Mouse (Mus musculus) mesoderm, embryonic 11.5 days (tissue): ENCODE measurements around the gene Krt33a.

Source experiments
- DNase-seq: peaks from one replicate; pipeline ENCODE4 v3.0.0-alpha.2; 2012; ENCODE audit warnings: low read depth, low spot score

The Krt33a gene

DNA sequence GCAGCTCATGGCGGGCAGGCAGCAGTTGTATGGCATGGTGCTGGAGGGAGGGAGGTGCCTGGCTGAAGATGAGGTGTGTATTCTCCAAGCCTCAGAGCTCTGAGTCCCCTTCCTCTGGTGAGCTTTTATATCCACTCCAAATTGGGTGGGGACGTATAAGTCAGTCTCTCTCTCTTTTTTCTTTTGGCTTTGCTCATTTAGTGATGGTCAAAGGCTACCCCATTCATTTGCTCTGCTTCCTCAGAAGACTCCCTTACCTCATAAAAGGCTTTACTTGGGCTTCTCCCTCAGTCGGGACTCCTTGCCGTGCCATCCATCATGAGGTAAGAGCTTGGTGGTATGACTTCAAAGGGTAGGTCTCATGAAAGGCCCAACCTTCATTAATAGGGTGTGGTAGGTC is at the start of gene Krt33a:
Gene Krt33a (minus strand): TSS at position 101 of the 400 bp plus-strand sequence.
- DNase-seq: no peak

- DNase-seq: peak; percentile 26
Observed at GRCm38 (mm10) chr11:100058875-100059274, 42.9 kb upstream of the Krt33a start.

- DNase-seq: no peak
Observed at GRCm38 (mm10) chr11:100055686-100056655, 40.0 kb upstream of the Krt33a start.

GRCm38 (mm10) chr11:100050451-100050850 is 34.4 kb upstream of the Krt33a start, which contains the start of gene Krt31:
Krt31 (minus strand) TSS chr11:100050551.
- DNase-seq: no peak

- DNase-seq: no peak
Observed at GRCm38 (mm10) chr11:100047193-100047592, 31.2 kb upstream of the Krt33a start.

GRCm38 (mm10) chr11:100046303-100046866 is 30.4 kb upstream of the Krt33a start:
- DNase-seq: no peak

GRCm38 (mm10) chr11:100041454-100041853 is 25.4 kb upstream of the Krt33a start, which contains the start of gene Krt34:
Krt34 (minus strand) TSS chr11:100041554.
- no peak for DNase-seq

DNA sequence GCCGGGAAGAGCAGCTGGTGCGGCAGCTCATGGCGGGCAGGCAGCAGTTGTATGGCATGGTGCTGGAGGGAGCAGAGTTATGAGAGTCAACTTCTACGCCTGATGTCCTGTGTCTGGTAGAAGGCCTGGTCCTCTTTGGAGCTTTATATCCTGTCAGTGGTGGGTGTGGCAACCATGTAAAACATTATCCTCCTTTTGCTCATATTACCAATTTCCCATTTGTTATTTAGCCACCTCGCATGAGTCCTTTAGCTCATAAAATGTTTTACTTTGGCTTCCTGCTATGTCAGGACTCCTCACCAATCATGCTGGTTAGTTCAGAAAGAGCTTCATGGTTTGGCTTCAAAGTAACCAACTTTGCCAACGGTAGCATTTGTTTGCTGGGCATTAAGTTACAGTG is 13.8 kb upstream of the Krt33a start, which contains the start of gene Krt33b:
Gene Krt33b (minus strand): TSS at position 101 of the 400 bp plus-strand sequence.
- no peak for DNase-seq

GRCm38 (mm10) chr11:100021438-100021837 is 5.4 kb upstream of the Krt33a start:
- no peak for DNase-seq

GRCm38 (mm10) chr11:100019466-100019865 is 3.5 kb upstream of the Krt33a start:
- DNase-seq: no peak

- DNase-seq: no peak
Observed at GRCm38 (mm10) chr11:100013691-100014171, 2.3 kb downstream of the Krt33a start.

GRCm38 (mm10) chr11:100010682-100011081 is 5.3 kb downstream of the Krt33a start:
- DNase-seq: no peak

- no peak for DNase-seq
Observed at GRCm38 (mm10) chr11:100008336-100008735, 7.7 kb downstream of the Krt33a start.

DNA sequence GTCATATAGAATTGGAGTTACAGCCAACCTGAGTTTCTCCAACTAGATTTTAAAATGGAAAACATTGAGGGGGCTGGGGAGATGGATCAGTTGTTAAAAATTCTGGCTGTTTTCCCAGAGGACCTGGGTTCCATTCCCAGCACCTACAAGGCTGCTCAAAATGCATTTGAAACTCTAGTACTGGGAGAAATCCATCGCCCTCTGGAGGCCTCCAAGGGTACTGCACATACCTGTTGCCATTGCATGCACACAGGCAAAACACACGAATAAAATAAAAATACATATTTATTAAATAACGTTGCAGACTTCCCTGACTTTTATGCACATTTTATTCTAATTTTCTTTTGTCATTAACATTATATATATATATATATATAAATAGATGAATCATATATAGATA is 9.4 kb downstream of the Krt33a start:
- DNase-seq: no peak

DNA sequence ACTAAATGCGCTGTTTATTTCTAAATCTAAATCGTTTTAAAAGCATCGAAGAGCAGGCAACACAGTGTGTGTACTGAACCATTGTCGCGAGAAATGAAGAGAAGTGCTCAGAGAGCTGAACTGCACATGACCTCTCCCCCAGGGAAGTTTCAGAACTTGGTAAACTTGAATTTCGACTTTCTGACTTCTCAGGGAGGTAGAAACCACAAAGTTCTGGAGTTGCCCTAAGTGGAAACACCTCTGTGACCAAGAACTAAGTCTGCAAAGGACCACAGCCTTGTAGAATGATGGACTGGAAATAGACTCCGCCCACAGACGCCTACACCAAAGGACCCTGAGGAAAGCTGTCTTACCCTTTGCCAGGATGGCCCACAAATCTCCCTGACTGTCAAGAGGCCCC is 10.1 kb downstream of the Krt33a start:
- DNase-seq: no peak

- DNase-seq: peak; percentile 53
Observed at GRCm38 (mm10) chr11:100004846-100005245, 11.2 kb downstream of the Krt33a start.

GRCm38 (mm10) chr11:99999091-99999490 is 16.9 kb downstream of the Krt33a start:
- DNase-seq: no peak

DNA sequence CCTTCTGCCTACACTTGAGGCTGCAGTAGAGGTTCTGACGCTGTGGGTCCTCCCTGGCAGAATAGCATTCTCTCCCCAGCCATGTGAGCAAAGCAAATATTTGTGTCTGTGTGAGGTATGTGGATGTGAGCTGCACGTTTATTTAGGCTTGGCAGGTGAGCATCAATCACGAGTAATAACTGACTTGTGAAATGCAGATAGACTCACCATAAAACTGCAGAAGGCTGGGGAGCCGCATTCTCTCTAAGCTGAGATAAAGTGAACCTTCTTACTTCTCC is 21.7 kb downstream of the Krt33a start:
- DNase-seq: no peak

GRCm38 (mm10) chr11:99993620-99994383 is 22.2 kb downstream of the Krt33a start, which contains the start of gene Krtap17-1:
Krtap17-1 (minus strand) TSS chr11:99993994.
- no peak for DNase-seq

- no peak for DNase-seq
Observed at GRCm38 (mm10) chr11:99990571-99990970, 25.4 kb downstream of the Krt33a start.

DNA sequence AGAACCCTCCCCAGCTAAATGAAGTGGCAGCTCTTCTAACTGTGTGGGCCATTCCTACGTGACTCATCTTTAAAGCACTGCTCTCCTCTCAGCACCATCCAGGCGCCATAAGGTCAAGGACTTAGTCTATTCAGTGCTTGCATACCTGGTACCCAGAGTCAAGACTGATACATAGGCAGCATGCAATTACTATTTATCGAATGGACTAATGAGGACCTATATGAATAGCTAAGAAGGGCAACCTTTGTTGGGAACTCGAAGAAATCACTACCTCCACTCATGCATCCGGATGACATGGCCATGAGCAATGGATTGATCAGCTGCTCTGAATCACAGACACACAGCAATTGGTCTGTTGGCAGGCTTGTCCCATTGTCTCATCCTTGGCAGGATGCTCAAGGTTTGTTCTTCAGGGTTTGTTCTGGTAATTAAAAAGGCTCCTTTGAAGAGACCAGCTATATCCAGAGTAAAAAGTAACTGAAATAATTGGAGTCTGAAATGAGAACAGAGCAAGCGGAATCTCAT is 26.1 kb downstream of the Krt33a start:
- DNase-seq: no peak

DNA sequence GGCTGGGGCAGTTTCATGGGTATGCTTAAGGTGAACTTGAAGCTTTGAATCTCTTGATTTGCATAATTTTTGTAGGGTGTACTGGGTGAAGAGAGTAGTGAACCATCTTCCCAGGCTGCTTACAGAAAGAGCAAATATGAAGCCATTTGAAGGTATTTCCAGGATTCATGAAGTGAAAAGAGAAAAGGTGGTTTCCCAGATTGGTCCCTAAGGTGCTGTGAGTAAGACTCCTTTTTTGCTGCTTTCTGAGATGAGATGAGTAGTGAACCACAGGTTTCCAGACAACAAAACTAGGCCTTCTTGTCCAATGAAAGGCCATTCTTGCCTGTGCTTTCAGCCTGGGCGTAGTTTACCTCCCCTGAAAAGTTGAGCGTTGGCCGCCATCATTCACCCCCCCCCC is 27.5 kb downstream of the Krt33a start:
- DNase-seq: no peak
